Mouse (Mus musculus): ENCODE measurements around the gene Nab1.

DNA sequence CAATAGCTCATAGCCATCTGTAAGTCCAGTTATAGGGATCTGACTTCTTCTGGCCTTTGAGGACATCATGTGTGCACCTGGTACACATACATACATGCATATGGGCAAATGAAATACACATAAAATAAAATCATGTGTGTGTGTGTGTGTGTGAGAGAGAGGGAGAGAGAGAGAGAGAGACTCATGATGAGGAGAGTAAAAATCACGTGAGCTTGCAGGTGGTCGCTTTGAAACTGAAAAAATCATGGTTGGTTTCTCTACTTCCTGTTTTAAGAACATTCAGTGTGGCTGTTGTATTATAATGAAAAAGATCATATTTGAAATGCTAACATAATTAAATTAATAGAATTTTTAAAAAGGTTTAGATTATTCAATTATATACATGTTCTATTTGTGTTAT lies 69.9 kb downstream of the Nab1 start:
- TF ChIP-seq CTCF (IDR thresholded peaks at IDR 0.05; ENCODE audit: low read depth) (no peak), EP300 (IDR thresholded peaks at IDR 0.05; ENCODE audit: low read depth) (no peak)

All from liver, postnatal 0 days (tissue).